Mouse (Mus musculus) stomach, postnatal 0 days (tissue): Measurements from ENCODE around the gene Esrrb. TPM values are rescaled to one million over a fixed set of nuclear protein-coding genes. Genes with fewer than 3 reads are reported as not detected.

Experiments
- ATAC-seq: fragments of 200-750 bp; cut with Nextera tagmentation; 2 replicates; pipeline ENCODE4 v1.8.0; 2017; ENCODE audit not compliant: low FRiP score, low TSS enrichment
- DNase-seq: peaks from one replicate; pipeline ENCODE4 v3.0.0-alpha.2; 2016; ENCODE audit warnings: low spot score
- H3K27ac ChIP-seq: fragments of 300-500 bp; sonication (generic); replicated peaks from 2 replicates; pipeline ENCODE4 v1.5.1; 2014; ENCODE audit warnings: mild to moderate bottlenecking, control low read depth
- H3K27me3 ChIP-seq: fragments of 300-500 bp; sonication (generic); 2 replicates; pipeline ENCODE4 v1.6.1; 2014; ENCODE audit warnings: low read length; ENCODE audit not compliant: control insufficient read depth, insufficient read depth
- H3K36me3 ChIP-seq: fragments of 300-500 bp; sonication (generic); 2 replicates; pipeline ENCODE4 v1.6.1; 2014; ENCODE audit warnings: low read length, mixed read lengths; ENCODE audit not compliant: control insufficient read depth, insufficient read depth
- H3K4me1 ChIP-seq: fragments of 300-500 bp; sonication (generic); replicated peaks from 2 replicates; pipeline ENCODE4 v1.6.1; 2014; ENCODE audit warnings: antibody characterized with exemption; ENCODE audit not compliant: control insufficient read depth, insufficient read depth
- H3K4me2 ChIP-seq: fragments of 300-500 bp; sonication (generic); replicated peaks from 2 replicates; pipeline ENCODE4 v1.6.1; 2014; ENCODE audit warnings: low read depth, mild to moderate bottlenecking, control low read depth, moderate library complexity
- H3K4me3 ChIP-seq: fragments of 300-500 bp; sonication (generic); 2 replicates; pipeline ENCODE4 v1.5.1; 2014; ENCODE audit warnings: low read depth, low read length, control low read depth
- H3K9ac ChIP-seq: fragments of 300-500 bp; sonication (generic); 2 replicates; pipeline ENCODE4 v1.6.1; 2014; ENCODE audit warnings: mild to moderate bottlenecking, low read length, control low read depth, mixed read lengths
- H3K9me3 ChIP-seq: fragments of 300-500 bp; sonication (generic); 2 replicates; pipeline ENCODE4 v1.6.1; 2016; ENCODE audit warnings: low read length; ENCODE audit not compliant: control insufficient read depth
- CTCF ChIP-seq: IDR thresholded peaks from 2 replicates; pipeline ENCODE4 v1.5.1; 2016; ENCODE audit warnings: antibody characterized with exemption, low read depth, mild to moderate bottlenecking, moderate library complexity
- EP300 ChIP-seq: optimal IDR thresholded peaks from 2 replicates; pipeline ENCODE3; 2016; ENCODE audit warnings: antibody characterized with exemption
- WGBS: fragments of 180-500 bp; shearing (Covaris S2); extraction: QIAGEN DNeasy Blood & Tissue Kit; methylation state at CpG from one replicate; pipeline ENCODE4 v1.1.7; 2014; 5-methylcytosine and 5-hydroxymethylcytosine counted together
- polyA plus RNA-seq: library from polyadenylated mRNA; unstranded; fragments of >200 nt; fragmentation: Nextera tagmentation; extraction: Ambion mirVana; gene quantifications from 2 replicates; pipeline ENCODE4 v1.2.1, GENCODE M21; 2015

The Esrrb gene
- polyA plus RNA-seq, 1 experiment from 2014 or later: 0.13 TPM

GRCm38 (mm10) chr12:86473630-86474029 is 112.7 kb downstream of the Esrrb start:
- Histone ChIP-seq H3K4me2 (no peak overlapping the region), H3K27ac (no peak overlapping the region), H3K4me1 (no peaks in the 10 kb centered on the region), H3K9me3 (no peaks in the 10 kb centered on the region), H3K9ac (no peak overlapping the region), H3K36me3 (no peaks in the 10 kb centered on the region), H3K27me3 (no peaks in the 10 kb centered on the region), H3K4me3 (no peak overlapping the region)
- no peak for TF ChIP-seq CTCF
- no peak for TF ChIP-seq EP300
- ATAC-seq: no peak
- DNase-seq: no peak
- WGBS: 55% methylated on average over 12 of the region's 12 CpGs

GRCm38 (mm10) chr12:86475994-86476393 is 115.1 kb downstream of the Esrrb start:
- no peak for TF ChIP-seq EP300
- TF ChIP-seq CTCF: no peak
- Histone ChIP-seq H3K4me3 (no peak overlapping the region), H3K27me3 (no peaks in the 10 kb centered on the region), H3K9me3 (no peaks in the 10 kb centered on the region), H3K9ac (no peak overlapping the region), H3K36me3 (no peaks in the 10 kb centered on the region), H3K4me2 (no peak overlapping the region), H3K4me1 (no peaks in the 10 kb centered on the region), H3K27ac (no peak overlapping the region)
- no peak for DNase-seq
- WGBS: 67% methylated on average over 7 of the region's 7 CpGs
- no peak for ATAC-seq

GRCm38 (mm10) chr12:86478908-86479307 is 118.0 kb downstream of the Esrrb start:
- H3K4me3 ChIP-seq: no peak overlapping the region
- H3K4me2 ChIP-seq: no peak overlapping the region
- H3K27me3 ChIP-seq: no peaks in the 10 kb centered on the region
- 85% methylated on average over 5 of the region's 5 CpGs for WGBS
- no peak overlapping the region for H3K9ac ChIP-seq
- no peaks in the 10 kb centered on the region for H3K4me1 ChIP-seq
- TF ChIP-seq EP300 (no peak), CTCF (no peak)
- H3K27ac ChIP-seq: no peak overlapping the region
- no peak for ATAC-seq
- no peak for DNase-seq
- no peaks in the 10 kb centered on the region for H3K9me3 ChIP-seq
- H3K36me3 ChIP-seq: no peaks in the 10 kb centered on the region

GRCm38 (mm10) chr12:86482029-86482428 is 121.1 kb downstream of the Esrrb start:
- ATAC-seq: no peak; the same call in 1 of the 2 replicates
- Histone ChIP-seq H3K9ac (no peak overlapping the region), H3K9me3 (no peaks in the 10 kb centered on the region), H3K4me2 (no peak overlapping the region), H3K27me3 (no peaks in the 10 kb centered on the region), H3K4me1 (no peaks in the 10 kb centered on the region), H3K27ac (no peak overlapping the region), H3K36me3 (no peaks in the 10 kb centered on the region), H3K4me3 (no peak overlapping the region)
- WGBS: 64% methylated on average over 6 of the region's 6 CpGs
- DNase-seq: no peak
- TF ChIP-seq EP300 (no peak), CTCF (no peak)

- DNase-seq: no peak
- H3K4me1 ChIP-seq: no peaks in the 10 kb centered on the region
- no peaks in the 10 kb centered on the region for H3K27me3 ChIP-seq
- no peak overlapping the region for H3K9ac ChIP-seq
- ATAC-seq: no peak
- H3K4me2 ChIP-seq: no peak overlapping the region
- no peaks in the 10 kb centered on the region for H3K36me3 ChIP-seq
- WGBS: 32% methylated on average over 5 of the region's 5 CpGs
- TF ChIP-seq EP300: no peak
- TF ChIP-seq CTCF: no peak
- H3K27ac ChIP-seq: no peak overlapping the region
- no peak overlapping the region for H3K4me3 ChIP-seq
- H3K9me3 ChIP-seq: no peaks in the 10 kb centered on the region
Observed at GRCm38 (mm10) chr12:86483413-86483841, 122.5 kb downstream of the Esrrb start.

GRCm38 (mm10) chr12:86488005-86488404 is 127.1 kb downstream of the Esrrb start:
- no peak overlapping the region for H3K4me2 ChIP-seq
- no peak overlapping the region for H3K9ac ChIP-seq
- no peak overlapping the region for H3K27ac ChIP-seq
- H3K4me3 ChIP-seq: no peak overlapping the region
- H3K4me1 ChIP-seq: no peaks in the 10 kb centered on the region
- WGBS: 65% methylated on average over 3 of the region's 3 CpGs
- no peaks in the 10 kb centered on the region for H3K36me3 ChIP-seq
- H3K27me3 ChIP-seq: no peaks in the 10 kb centered on the region
- H3K9me3 ChIP-seq: no peaks in the 10 kb centered on the region
- TF ChIP-seq CTCF (no peak), EP300 (no peak)
- DNase-seq: no peak
- no peak for ATAC-seq
